Mouse (Mus musculus): Measurements from ENCODE around the gene Hsd17b13. TPM values are rescaled to one million over a fixed set of nuclear protein-coding genes. Genes with fewer than 3 reads are reported as not detected.

The Hsd17b13 gene
- polyA plus RNA-seq, 1 experiment from 2014 or later, result 0.20 TPM

- H3K4me3 ChIP-seq (ENCODE audit: low read depth, low read length), result no peak overlapping the region
- H3K36me3 ChIP-seq (ENCODE audit: insufficient read depth, low read length), result no peaks in the 10 kb centered on the region
- no peaks in the 10 kb centered on the region for H3K27me3 ChIP-seq (replicated peaks; ENCODE audit: insufficient read depth, low read length)
- no peak overlapping the region for H3K4me2 ChIP-seq (replicated peaks; ENCODE audit: low read depth, low read length)
- WGBS, result 47% methylated on average over 4 of the region's 4 CpGs
- DNase-seq (ENCODE audit: low spot score), result no peak
- no peak for TF ChIP-seq CTCF (IDR thresholded peaks at IDR 0.05)
- TF ChIP-seq EP300 (IDR thresholded peaks at IDR 0.05), result no peak
- H3K27ac ChIP-seq (ENCODE audit: low read length), result no peak overlapping the region
- H3K9ac ChIP-seq (replicated peaks; ENCODE audit: low read depth), result no peak overlapping the region
- H3K4me1 ChIP-seq (ENCODE audit: insufficient read depth, low read depth, low read length), result no peaks in the 10 kb centered on the region
- no peaks in the 10 kb centered on the region for H3K9me3 ChIP-seq (ENCODE audit: low read length)
- ATAC-seq, result no peak
These were observed 64.1 kb downstream of the Hsd17b13 start for GRCm38 (mm10) chr5:103913150-103913549.

GRCm38 (mm10) chr5:103911555-103911954 lies 65.7 kb downstream of the Hsd17b13 start:
- H3K4me3 ChIP-seq (ENCODE audit: low read depth, low read length), result peak overlapping the region; percentile 75; the same call in 1 of the 2 replicates
- no peaks in the 10 kb centered on the region for H3K9me3 ChIP-seq (ENCODE audit: low read length)
- H3K27me3 ChIP-seq (replicated peaks; ENCODE audit: insufficient read depth, low read length), result no peaks in the 10 kb centered on the region
- H3K9ac ChIP-seq (replicated peaks; ENCODE audit: low read depth), result no peak overlapping the region
- H3K4me1 ChIP-seq (ENCODE audit: insufficient read depth, low read depth, low read length), result no peaks in the 10 kb centered on the region
- ATAC-seq (no peak), DNase-seq (ENCODE audit: low spot score) (no peak)
- 76% methylated on average over 5 of the region's 5 CpGs for WGBS
- H3K27ac ChIP-seq (ENCODE audit: low read length), result no peak overlapping the region
- TF ChIP-seq CTCF (IDR thresholded peaks at IDR 0.05), result no peak
- no peak for TF ChIP-seq EP300 (IDR thresholded peaks at IDR 0.05)
- 0 out of 2 replicates have a peak overlapping the region, but pooled peaks have one; percentile 91 for H3K4me2 ChIP-seq (replicated peaks; ENCODE audit: low read depth, low read length)
- H3K36me3 ChIP-seq (ENCODE audit: insufficient read depth, low read length), result no peaks in the 10 kb centered on the region

- peak; percentile 93 for DNase-seq (ENCODE audit: low spot score)
- Histone ChIP-seq H3K27me3 (replicated peaks; ENCODE audit: insufficient read depth, low read length) (no peaks in the 10 kb centered on the region), H3K4me2 (replicated peaks; ENCODE audit: low read depth, low read length) (peak within 1 kb of the TSS; percentile 91), H3K4me1 (ENCODE audit: insufficient read depth, low read depth, low read length) (no peaks in the 10 kb centered on the region), H3K4me3 (ENCODE audit: low read depth, low read length) (peak within 1 kb of the TSS; percentile 75), H3K36me3 (ENCODE audit: insufficient read depth, low read length) (no peaks in the 10 kb centered on the region), H3K9ac (replicated peaks; ENCODE audit: low read depth) (peak within 1 kb of the TSS; percentile 47), H3K9me3 (ENCODE audit: low read length) (no peaks in the 10 kb centered on the region), H3K27ac (ENCODE audit: low read length) (no peak within 1 kb of the TSS)
- under 1% methylated on average over 62 of the region's 86 CpGs for WGBS
- peak; percentile 99 for ATAC-seq
- TF ChIP-seq CTCF (IDR thresholded peaks at IDR 0.05) (no peak), EP300 (IDR thresholded peaks at IDR 0.05) (no peak)
These were observed 66.3 kb downstream of the Hsd17b13 start, which contains the start of gene Klhl8 for GRCm38 (mm10) chr5:103910748-103911409. TSS of gene Klhl8 (minus strand) at chr5:103911259.

GRCm38 (mm10) chr5:103910156-103910555 lies 67.1 kb downstream of the Hsd17b13 start:
- Histone ChIP-seq H3K36me3 (ENCODE audit: insufficient read depth, low read length) (no peaks in the 10 kb centered on the region), H3K4me1 (ENCODE audit: insufficient read depth, low read depth, low read length) (no peaks in the 10 kb centered on the region), H3K4me2 (replicated peaks; ENCODE audit: low read depth, low read length) (peak overlapping the region; percentile 91), H3K27me3 (replicated peaks; ENCODE audit: insufficient read depth, low read length) (no peaks in the 10 kb centered on the region), H3K9me3 (ENCODE audit: low read length) (no peaks in the 10 kb centered on the region), H3K4me3 (ENCODE audit: low read depth, low read length) (peak overlapping the region; percentile 75), H3K9ac (replicated peaks; ENCODE audit: low read depth) (peak overlapping the region; percentile 47), H3K27ac (ENCODE audit: low read length) (no peak overlapping the region)
- TF ChIP-seq EP300 (IDR thresholded peaks at IDR 0.05) (no peak), CTCF (IDR thresholded peaks at IDR 0.05) (no peak)
- ATAC-seq (no peak), DNase-seq (ENCODE audit: low spot score) (no peak)
- WGBS, result 20% methylated on average over 8 of the region's 9 CpGs

GRCm38 (mm10) chr5:103909466-103909865 lies 67.7 kb downstream of the Hsd17b13 start:
- no peak for ATAC-seq
- Histone ChIP-seq H3K4me3 (ENCODE audit: low read depth, low read length) (no peak overlapping the region), H3K36me3 (ENCODE audit: insufficient read depth, low read length) (no peaks in the 10 kb centered on the region), H3K4me1 (ENCODE audit: insufficient read depth, low read depth, low read length) (no peaks in the 10 kb centered on the region), H3K27me3 (replicated peaks; ENCODE audit: insufficient read depth, low read length) (no peaks in the 10 kb centered on the region), H3K4me2 (replicated peaks; ENCODE audit: low read depth, low read length) (no peak overlapping the region), H3K9me3 (ENCODE audit: low read length) (no peaks in the 10 kb centered on the region), H3K9ac (replicated peaks; ENCODE audit: low read depth) (no peak overlapping the region), H3K27ac (ENCODE audit: low read length) (no peak overlapping the region)
- TF ChIP-seq EP300 (IDR thresholded peaks at IDR 0.05) (no peak), CTCF (IDR thresholded peaks at IDR 0.05) (no peak)
- no peak for DNase-seq (ENCODE audit: low spot score)
- WGBS, result 64% methylated on average over 3 of the region's 3 CpGs

- no peak overlapping the region for H3K4me2 ChIP-seq (replicated peaks; ENCODE audit: low read depth, low read length)
These were observed 68.4 kb downstream of the Hsd17b13 start for GRCm38 (mm10) chr5:103908851-103909250.

More at GRCm38 (mm10) chr5:103908851-103909250, 68.4 kb downstream of the Hsd17b13 start:
- H3K9me3 ChIP-seq (ENCODE audit: low read length), result no peaks in the 10 kb centered on the region
- 67% methylated on average over 7 of the region's 7 CpGs for WGBS
- ATAC-seq, result no peak
- no peaks in the 10 kb centered on the region for H3K4me1 ChIP-seq (ENCODE audit: insufficient read depth, low read depth, low read length)
- DNase-seq (ENCODE audit: low spot score), result no peak
- no peak for TF ChIP-seq CTCF (IDR thresholded peaks at IDR 0.05)
- TF ChIP-seq EP300 (IDR thresholded peaks at IDR 0.05), result no peak
- no peak overlapping the region for H3K4me3 ChIP-seq (ENCODE audit: low read depth, low read length)
- H3K27ac ChIP-seq (ENCODE audit: low read length), result no peak overlapping the region
- no peak overlapping the region for H3K9ac ChIP-seq (replicated peaks; ENCODE audit: low read depth)
- H3K36me3 ChIP-seq (ENCODE audit: insufficient read depth, low read length), result no peaks in the 10 kb centered on the region
- H3K27me3 ChIP-seq (replicated peaks; ENCODE audit: insufficient read depth, low read length), result no peaks in the 10 kb centered on the region
